Mouse (Mus musculus) heart, adult 2 months (tissue): ENCODE results near the gene Nr1h4.

Experiments used
- CTCF ChIP-seq: fragments of 200-600 bp; IDR thresholded peaks from 2 replicates; pipeline ENCODE4 v1.8.1; 2022; ENCODE audit warnings: antibody characterized with exemption, mild to moderate bottlenecking, moderate library complexity
- EP300 ChIP-seq: fragments of 200-500 bp; IDR thresholded peaks from 2 replicates; pipeline ENCODE4 v1.6.1; 2011; ENCODE audit warnings: low read depth, low read length, control low read depth; ENCODE audit not compliant: insufficient read depth
- POLR2A ChIP-seq: fragments of 200-500 bp; IDR thresholded peaks from 2 replicates; pipeline ENCODE4 v1.6.1; 2011; ENCODE audit warnings: mild to moderate bottlenecking, low read depth, low read length, control low read depth; ENCODE audit not compliant: insufficient read depth

GRCm38 (mm10) chr10:89519226-89519625 lies 14.2 kb downstream of the Nr1h4 start:
- TF ChIP-seq POLR2A (no peak), CTCF (no peak), EP300 (no peak)
